Mouse (Mus musculus): Measurements from ENCODE around the gene Pitpnb. TPM values are rescaled to one million over a fixed set of nuclear protein-coding genes. Genes with fewer than 3 reads are reported as not detected.
A peak's percentile ranks its signal among the peaks of the same experiment; 100 is the strongest.

Pitpnb gene
- 10 to 100 TPM; 84.5 to 88.0 TPM for total RNA-seq (2021)
- long read RNA-seq, partial matches to known transcripts = 4 of 111 reads
- long read RNA-seq, other reads (novel, unspliced or antisense) = 107 of 111 reads

DNA sequence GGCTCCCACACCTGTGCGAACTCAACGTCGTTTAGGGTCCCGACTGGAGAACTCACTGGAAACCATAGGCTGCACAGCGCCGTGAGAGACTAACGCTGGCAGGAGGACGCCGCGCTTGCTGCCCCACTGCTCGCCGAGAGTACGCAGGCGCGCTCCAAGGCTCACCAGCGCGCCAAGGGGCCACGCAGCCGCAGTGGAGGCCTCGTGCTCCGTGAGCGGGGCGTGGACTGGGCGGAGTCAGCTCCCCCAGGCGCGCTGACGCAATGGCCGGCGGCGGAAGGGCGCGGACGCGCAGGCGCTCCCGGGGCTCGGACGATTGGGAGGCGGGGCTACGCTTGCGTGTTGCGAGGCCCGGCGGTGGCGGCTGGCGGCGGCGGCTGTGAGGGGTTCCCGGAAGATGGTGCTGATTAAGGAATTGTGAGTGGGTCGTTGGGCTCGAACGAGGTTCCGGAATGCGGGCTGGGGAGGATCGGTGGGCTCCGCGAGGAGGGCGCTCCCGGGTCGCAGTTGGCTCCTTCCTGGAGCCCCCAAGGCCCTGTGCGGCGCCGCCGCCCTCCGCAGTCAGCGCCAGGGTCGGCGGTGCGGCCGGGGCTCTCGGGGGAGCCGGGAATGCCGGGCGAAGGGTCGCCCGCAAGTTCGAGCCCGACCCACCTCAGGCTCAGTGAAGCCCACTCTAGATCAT is at the start of gene Pitpnb:
Pitpnb (plus strand) TSS at position 347 of the 682 bp plus-strand sequence.
- DNase-seq (ENCODE audit: low spot score in 2 of 2) = peak; percentile 98 to 99

DNA sequence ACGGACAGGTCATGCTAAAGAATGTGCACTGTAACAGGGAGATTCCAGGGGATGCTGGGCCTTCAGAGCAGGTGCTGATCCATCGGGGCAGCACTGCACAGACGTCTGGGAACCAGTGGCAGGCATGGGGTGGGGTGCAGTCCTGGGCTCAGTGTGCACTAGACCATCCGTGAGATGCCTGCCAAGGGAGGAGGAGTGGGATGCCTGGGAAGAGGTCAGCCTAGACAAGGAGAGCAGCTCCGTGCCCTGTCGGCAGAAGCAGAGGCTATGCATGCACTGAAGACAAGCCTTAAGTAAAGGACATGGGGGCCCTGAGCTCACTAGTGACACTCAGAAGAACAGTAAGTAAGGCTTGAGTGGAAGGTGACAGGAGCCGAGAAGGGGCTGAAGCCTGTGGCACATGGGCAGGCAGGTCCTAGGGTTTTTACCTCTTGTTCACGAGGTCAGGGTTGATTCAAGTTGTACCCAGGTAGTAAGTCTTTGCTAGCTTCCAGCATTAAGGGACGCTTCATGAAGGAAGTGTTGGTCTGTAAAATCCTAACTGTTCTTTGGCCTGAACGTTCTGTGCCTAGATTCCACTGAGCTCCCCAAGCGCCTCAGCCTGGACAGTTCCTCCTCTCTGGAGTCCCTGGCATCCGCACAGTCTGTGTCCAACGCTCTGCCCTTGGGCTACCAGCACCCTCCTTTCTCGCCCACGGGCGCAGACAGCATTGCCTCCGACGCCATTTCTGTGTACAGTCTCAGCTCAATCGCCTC is 46.0 kb upstream of the Pitpnb start:
- no peak for DNase-seq (ENCODE audit: low spot score in 2 of 2)

DNA sequence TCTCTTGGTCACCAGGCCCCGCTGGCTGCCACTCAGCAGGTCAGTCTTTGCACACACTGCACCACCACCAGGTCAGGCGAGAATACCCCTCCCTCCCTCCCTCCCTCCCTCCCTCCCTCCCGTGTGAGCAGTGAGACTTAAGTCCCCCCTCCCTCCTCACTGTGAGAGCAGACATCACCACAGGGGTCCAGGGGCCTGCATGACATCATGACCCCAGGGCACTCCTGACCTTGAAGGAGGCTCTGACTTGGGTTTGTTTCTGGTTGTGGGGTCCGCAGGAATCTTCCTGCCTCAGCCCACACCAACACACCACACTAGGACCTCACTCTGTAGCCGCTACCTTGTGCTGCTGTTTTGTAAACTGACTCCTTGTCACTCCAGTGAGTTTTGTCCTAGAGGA is 43.0 kb upstream of the Pitpnb start:
- DNase-seq (ENCODE audit: low spot score in 2 of 2) = no peak

GRCm38 (mm10) chr5:111288486-111288885 is 42.1 kb upstream of the Pitpnb start:
- no peak for DNase-seq (ENCODE audit: low spot score in 2 of 2)

DNA sequence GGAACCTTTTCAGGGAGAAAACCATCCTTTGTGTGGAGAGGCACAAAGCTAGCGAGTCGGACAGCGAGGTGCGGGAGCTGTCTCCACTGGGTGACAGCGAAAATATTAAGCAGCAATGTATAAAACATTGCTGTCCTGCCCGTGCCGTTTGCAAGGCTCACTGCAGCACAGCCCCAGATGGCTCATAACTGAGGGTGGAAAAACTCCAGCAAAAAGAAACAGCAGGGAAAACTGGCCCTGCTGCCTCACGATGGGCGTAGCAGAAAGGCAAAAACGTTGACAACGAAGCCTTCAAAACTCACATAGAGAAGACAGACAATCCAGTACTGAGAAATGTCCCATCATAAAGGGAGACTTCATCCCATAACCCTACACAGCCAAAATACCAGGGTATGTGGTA is 40.5 kb upstream of the Pitpnb start:
- peak; percentile 52 to 73 for DNase-seq (ENCODE audit: low spot score in 2 of 2)

- peak; percentile 43 to 71 for DNase-seq (ENCODE audit: low spot score in 2 of 2)
These were observed 38.9 kb upstream of the Pitpnb start for GRCm38 (mm10) chr5:111291639-111292038.

DNA sequence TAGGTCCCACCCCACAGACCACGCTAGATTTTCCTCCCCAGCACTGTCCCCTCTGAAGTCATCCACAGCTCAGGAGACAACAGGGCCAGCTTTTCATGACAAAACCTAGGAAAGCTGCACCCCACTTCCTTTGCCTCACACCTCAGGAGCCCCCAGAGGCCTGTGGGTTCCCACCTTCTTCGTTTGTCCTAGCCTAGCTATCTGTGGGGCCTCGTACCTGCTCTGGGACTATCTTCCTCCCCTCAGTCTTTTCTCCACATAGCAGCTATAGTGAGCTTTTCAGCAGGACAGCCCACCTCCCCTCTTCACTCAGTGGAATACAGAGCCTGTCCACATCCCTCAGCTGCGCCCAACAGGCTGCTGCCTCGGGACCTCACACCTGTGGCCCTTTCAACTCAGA is 32.8 kb upstream of the Pitpnb start:
- DNase-seq (ENCODE audit: low spot score in 2 of 2) = no peak

DNA sequence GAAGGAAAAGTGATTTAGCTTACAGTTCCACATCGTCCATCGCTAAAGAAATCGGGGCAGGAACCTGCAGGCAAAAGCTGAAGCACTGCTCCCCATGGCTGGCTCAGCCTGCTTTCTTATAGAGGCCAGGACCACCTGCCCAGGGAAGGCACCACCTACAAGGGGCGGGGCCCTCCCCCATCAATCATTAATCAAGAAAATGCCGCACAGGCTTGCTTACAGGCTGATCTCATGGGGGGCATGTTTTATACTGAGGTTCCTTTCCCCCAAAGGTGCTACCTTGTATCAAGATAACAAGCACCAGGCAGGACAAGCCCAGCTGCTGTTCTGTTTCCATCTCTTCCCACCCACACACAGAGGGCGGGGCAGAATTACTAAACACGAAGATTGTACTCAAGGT is 31.9 kb upstream of the Pitpnb start:
- no peak for DNase-seq (ENCODE audit: low spot score in 2 of 2)

- DNase-seq (ENCODE audit: low spot score in 2 of 2) = no peak
These were observed 29.8 kb upstream of the Pitpnb start for GRCm38 (mm10) chr5:111300776-111301175.

DNA sequence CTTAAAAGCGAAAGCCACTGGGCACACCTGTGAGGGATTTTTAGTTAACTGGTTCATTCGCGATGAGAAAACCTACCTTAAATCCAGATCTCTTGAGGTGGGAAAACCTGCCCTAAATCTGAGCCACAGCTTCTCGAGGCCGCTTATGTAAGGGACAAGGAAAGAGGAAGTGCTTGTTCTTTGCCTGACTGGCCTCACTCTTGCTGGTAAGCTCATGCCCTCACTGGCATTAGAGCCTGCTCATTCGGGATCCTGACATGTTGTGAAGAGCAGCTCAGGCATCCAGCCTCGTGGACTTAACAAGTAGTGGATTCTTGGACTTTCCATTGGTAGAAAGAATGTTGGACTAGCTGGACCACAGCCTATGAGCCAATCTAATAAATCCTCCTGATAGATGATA is 28.8 kb upstream of the Pitpnb start:
- DNase-seq (ENCODE audit: low spot score in 2 of 2) = no peak

- DNase-seq (ENCODE audit: low spot score in 2 of 2) = no peak
These were observed 25.8 kb upstream of the Pitpnb start for GRCm38 (mm10) chr5:111304730-111305129.

DNA sequence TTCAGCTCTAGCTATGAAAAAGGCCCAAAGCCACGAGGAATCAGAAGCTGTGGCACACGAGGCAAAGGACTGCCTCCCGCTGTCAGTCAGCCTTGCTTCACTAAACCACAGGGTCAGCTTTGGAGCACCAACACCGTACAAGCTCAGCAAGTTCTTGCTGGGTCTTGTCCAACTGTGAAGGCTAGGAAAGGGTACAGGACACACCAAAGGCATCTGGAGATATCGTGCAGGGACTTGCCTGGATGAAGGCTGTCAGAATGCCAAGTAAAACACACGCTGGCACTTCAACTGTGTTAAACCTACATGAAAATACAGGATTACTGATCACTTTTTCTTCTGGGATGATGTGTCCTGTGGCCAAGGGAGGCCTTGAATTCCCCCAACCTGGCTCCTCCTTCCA is 20.4 kb upstream of the Pitpnb start:
- DNase-seq (ENCODE audit: low spot score in 2 of 2) = no peak

DNA sequence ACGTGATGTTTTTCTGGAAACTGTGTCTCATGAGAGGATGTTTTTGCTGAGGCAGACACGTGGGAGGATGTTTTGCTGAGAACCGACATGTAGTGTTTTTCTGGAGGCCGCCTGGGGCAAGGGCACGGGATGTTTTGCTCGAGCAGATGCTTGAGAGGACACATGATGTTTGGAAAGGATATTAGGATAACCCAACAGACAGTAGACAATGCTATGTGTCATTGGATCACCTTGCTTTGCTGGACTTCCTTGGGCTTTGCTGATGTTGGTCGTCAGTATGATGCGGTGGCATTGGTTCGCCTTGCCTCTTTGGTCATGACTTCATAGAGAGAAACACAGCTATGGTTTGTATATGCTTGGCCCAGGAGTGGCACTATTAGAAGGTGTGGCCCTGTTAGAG is 16.7 kb upstream of the Pitpnb start:
- no peak for DNase-seq (ENCODE audit: low spot score in 2 of 2)

DNA sequence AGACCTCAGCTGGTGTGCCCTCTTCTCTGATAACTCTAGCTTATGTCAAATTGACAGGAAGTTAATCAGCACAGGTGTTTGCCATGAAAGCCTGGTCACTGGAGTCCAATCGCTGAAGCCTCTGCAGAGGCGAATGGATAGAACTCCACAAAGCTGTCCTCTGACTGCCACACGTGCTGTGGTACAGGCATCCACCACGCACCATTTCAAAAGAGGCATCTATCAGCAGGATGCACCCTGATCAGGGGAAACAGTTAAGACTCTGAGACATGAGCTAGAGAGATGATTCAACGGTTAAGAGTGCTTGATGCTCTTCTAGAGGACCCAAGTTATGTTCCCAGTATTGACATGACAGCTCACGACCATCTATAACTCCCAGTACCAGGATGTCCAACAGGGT is 15.5 kb upstream of the Pitpnb start:
- DNase-seq (ENCODE audit: low spot score in 2 of 2) = no peak

DNA sequence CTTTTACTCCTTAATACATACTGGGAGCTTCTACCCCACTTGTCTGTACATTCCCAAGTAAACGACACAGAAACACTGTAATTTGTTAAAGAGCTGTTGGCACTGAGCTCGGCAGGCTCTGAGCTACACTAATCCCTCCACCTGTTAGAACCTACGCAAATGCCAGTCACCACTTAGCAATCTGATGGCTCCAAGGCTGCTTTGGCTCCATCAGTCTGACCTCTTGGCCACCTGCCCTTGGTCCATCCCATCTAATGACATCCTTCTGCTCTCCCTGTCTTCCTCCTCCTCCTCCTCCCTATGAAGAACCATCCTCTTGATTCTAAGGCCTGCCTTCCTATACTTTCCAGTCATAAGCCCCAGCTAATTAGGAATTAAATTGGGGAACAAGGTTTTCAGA is 13.0 kb upstream of the Pitpnb start:
- no peak for DNase-seq (ENCODE audit: low spot score in 2 of 2)

DNA sequence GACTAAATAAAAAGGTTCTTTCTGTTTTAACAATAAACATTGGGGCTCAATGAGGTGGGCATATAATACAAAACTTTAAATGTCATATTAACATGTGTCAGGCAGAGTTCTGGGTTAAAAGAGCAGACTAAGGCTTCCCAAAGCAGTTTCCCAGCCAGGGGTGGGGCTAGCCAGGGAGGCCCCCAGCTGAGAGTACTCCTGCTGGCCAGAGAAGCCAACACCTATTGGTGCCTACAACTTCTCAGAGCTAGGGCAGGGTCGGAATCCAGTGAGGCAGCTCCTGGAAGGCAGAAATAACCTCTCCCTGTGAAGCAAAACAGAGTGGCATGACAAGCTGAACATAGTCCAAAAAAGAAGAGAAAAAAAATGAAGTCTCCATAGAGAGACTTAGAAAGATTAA is 11.6 kb upstream of the Pitpnb start:
- DNase-seq (ENCODE audit: low spot score in 2 of 2) = no peak

DNA sequence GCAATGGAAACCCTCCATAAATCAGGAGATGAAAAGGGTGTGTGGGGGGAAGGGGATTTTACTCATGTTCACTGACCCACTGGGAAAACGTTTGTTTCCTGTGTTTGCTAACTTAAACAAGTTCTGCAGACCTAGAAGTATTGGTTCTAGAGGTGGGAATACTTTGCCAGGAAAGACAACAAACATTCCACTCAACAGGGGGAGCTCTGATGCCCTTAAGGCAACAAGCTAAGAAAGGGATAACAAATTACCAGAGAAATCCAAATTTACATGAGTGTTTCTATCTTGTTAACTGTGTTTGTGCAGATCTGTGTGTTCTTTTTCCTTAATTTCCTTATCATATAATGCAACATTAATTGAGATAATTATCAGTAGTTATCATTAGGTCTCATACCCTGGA is 4.8 kb upstream of the Pitpnb start:
- no peak for DNase-seq (ENCODE audit: low spot score in 2 of 2)

DNA sequence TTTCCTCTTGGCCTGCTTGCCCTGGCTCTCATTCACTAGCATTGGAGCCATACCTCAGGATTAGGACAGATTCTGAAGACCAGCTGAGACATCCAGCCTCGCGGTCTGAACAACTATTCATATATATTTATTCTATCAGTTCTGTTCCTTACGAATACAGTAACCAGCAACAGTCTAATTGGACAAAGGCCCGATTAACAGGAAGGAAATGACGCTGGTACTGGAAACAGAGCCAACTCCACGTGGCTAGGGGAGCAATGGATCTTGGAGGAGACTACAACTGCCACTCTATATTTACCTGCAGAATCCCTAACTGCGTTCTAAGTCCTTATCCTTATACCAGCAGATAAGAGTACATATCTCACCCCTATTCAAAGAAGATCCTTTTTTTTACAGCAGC is 3.1 kb upstream of the Pitpnb start:
- DNase-seq (ENCODE audit: low spot score in 2 of 2) = no peak

DNA sequence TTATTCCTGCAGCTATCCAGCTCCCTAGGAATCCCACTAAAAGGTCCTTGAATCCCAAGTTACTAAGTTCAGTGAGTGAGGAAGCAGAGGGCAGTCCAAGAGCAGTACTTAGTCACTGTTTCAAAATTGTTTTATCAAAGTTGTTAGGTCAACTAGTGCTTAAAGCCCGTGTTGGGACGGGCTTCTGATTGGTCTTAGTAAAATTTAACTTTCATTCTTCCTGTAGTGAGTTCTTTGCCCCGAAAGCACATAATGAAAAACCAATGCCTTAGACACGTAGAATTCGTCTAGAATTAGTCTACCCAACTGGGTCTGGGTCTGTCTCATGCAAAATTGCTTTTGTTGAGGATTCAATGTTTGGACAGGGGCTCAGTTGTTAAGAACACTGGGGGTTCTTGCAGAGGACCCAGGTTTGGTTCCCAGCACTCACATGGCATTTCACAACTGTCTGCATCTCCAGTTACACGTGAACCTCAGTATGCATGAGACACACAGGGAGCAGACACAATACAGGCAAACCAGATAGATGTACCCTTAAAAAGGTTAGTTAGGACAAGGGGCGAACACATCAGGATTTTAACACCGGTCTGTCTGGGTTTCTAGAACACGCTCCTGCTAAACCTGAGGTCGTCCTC is 664 bp upstream of the Pitpnb start:
- no peak for DNase-seq (ENCODE audit: low spot score in 2 of 2)

DNA sequence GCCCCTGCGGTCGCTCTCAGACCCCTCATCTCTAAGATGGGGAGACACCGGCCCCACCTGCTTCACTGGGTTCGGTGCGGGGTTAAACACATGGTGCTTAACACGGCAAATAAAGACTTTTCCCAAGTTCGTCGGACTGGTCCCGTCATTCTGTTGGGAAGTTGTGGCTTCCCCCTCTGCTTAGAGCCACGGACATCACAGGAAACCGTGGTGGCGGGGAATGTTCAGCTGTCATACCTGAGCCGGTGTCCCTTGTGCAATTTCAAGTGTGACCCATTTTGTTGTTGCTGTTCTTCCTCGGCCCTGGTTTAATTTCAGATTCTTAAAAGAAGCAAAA is 504 bp downstream of the Pitpnb start:
- DNase-seq (ENCODE audit: low spot score in 2 of 2) = no peak

DNA sequence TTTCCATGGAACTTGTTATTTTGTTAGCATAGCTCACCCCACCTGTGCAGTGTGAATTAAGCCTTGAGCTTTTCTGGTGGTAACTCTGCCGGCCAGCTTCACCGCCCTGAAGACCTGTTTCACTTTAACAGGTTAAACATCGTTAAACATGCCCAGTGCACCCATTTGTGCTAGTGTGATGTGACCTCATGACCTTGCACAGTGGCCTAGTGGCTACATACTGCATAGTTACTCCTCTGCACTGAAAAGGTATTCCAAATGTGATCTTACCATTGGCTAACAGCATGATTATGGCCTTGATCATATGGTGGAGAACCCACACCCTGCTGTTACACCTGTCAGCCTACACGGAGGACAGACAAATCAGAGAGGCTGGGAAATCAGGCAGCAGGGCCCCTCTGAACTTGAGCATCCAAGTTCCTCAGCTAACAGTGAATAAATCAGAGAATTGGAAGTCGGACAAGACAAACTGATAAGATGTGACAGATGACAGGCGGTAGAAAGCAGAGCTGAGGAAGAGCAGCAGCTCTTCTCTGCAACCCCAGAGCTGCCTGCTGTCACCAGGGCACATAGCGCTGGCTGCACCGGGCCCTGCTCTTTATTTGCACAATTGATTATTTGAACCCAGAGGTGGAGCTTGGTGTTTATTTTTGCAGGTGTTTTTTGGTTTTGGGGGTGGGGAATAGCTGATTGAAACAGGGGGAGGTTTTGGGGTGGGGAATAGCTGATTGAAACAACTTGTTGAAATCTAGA is 5.6 kb downstream of the Pitpnb start:
- DNase-seq (ENCODE audit: low spot score in 2 of 2) = no peak

- DNase-seq (ENCODE audit: low spot score in 2 of 2) = no peak
These were observed 11.0 kb downstream of the Pitpnb start for GRCm38 (mm10) chr5:111341609-111342008.
